Mouse (Mus musculus): ENCODE results near the gene Spryd7. TPM values are rescaled to one million over a fixed set of nuclear protein-coding genes. Genes with fewer than 3 reads are reported as not detected.
"Not testable (repeated sequence)": the region's sequence is repeated elsewhere in the genome, so short reads cannot be mapped to it uniquely, and the experiment has no call there.

The Spryd7 gene
- polyA plus RNA-seq (2015; fragmentation: Nextera tagmentation; extraction: Ambion mirVana), result 23.5 and 23.8 TPM in 2 replicates

GRCm38 (mm10) chr14:61556289-61557147 is at the start of gene Spryd7:
Gene Spryd7, minus strand, starts transcription at chr14:61556886.
- peak within 1 kb of the TSS; percentile 74 for H3K4me3 ChIP-seq (replicated peaks)
- peak within 1 kb of the TSS; percentile 68 for H3K9ac ChIP-seq
- H3K4me2 ChIP-seq (replicated peaks), result peak within 1 kb of the TSS; percentile 91
- WGBS, result under 1% methylated on average over 72 of the region's 72 CpGs
- ATAC-seq (ENCODE audit: insufficient number of reproducible peaks, low FRiP score, low TSS enrichment, low read depth), result peak; percentile 99
- H3K9me3 ChIP-seq (replicated peaks), result no peaks in the 10 kb centered on the region
- peak within 1 kb of the TSS; percentile 86 for H3K27ac ChIP-seq (replicated peaks)
- peaks cover 4% of the 10 kb centered on the region; the same call in 1 of the 2 replicates for H3K4me1 ChIP-seq
- H3K36me3 ChIP-seq, result no peaks in the 10 kb centered on the region
- H3K27me3 ChIP-seq, result no peaks in the 10 kb centered on the region

- not testable (repeated sequence) for H3K9ac ChIP-seq; H3K27ac ChIP-seq (replicated peaks); H3K4me3 ChIP-seq (replicated peaks); ATAC-seq (ENCODE audit: insufficient number of reproducible peaks, low FRiP score, low TSS enrichment, low read depth); H3K9me3 ChIP-seq (replicated peaks); H3K27me3 ChIP-seq; H3K4me2 ChIP-seq (replicated peaks); H3K4me1 ChIP-seq
- 93% methylated on average over 2 of the region's 2 CpGs for WGBS
- peaks cover 30% of the 10 kb centered on the region; the same call in 1 of the 2 replicates for H3K36me3 ChIP-seq
Observed at GRCm38 (mm10) chr14:61606088-61606487, 49.4 kb upstream of the Spryd7 start.

- H3K9ac ChIP-seq, result no peak overlapping the region
- no peaks in the 10 kb centered on the region for H3K9me3 ChIP-seq (replicated peaks)
- H3K4me1 ChIP-seq, result peaks cover 8% of the 10 kb centered on the region
- no peak overlapping the region for H3K4me2 ChIP-seq (replicated peaks)
- no peak for ATAC-seq (ENCODE audit: insufficient number of reproducible peaks, low FRiP score, low TSS enrichment, low read depth)
- 81% methylated on average over 3 of the region's 3 CpGs for WGBS
- no peaks in the 10 kb centered on the region for H3K27me3 ChIP-seq
- H3K4me3 ChIP-seq (replicated peaks), result no peak overlapping the region
- no peak overlapping the region for H3K27ac ChIP-seq (replicated peaks)
- peaks cover 30% of the 10 kb centered on the region; the same call in 1 of the 2 replicates for H3K36me3 ChIP-seq
Observed at GRCm38 (mm10) chr14:61604081-61604480, 47.4 kb upstream of the Spryd7 start.

DNA sequence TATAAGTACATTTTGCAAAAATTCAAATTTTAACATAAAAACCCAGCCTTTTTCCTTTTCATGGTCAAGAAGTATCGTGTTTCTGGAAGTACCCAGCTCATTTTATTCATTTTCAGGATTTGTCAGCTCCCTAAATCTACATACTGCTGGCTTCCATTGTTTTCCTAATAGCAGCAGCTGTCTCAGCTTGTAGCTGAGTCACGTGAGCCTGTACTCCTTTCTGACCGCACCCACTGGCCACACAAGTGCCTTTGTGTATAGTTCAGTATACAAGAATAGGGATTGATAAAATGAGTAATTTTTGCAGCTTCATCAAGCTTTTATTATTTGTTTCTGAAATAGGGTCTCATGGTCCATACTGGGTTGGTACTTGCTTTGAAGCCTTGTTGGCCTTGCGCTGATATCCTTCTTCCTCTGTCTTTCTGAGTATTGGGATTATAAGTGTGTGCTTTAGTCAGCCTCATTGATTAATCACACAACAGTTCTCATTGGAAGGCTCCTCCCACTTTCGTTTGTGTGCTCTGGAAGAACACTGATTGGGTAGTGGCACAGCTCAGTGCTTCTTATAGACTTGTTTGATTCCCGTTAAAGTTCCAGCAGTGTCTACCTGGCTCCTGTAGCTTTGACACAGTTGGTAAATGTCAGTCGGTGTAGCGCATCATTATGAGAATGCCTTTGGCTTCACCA is 46.5 kb upstream of the Spryd7 start:
- Histone ChIP-seq H3K36me3 (peaks cover 30% of the 10 kb centered on the region; the same call in 1 of the 2 replicates), H3K9ac (no peak overlapping the region), H3K4me3 (replicated peaks) (no peak overlapping the region), H3K4me2 (replicated peaks) (no peak overlapping the region), H3K9me3 (replicated peaks) (no peaks in the 10 kb centered on the region), H3K4me1 (peaks cover 8% of the 10 kb centered on the region), H3K27me3 (no peaks in the 10 kb centered on the region), H3K27ac (replicated peaks) (no peak overlapping the region)
- no peak for ATAC-seq (ENCODE audit: insufficient number of reproducible peaks, low FRiP score, low TSS enrichment, low read depth)
- WGBS, result 74% methylated on average over 8 of the region's 8 CpGs

DNA sequence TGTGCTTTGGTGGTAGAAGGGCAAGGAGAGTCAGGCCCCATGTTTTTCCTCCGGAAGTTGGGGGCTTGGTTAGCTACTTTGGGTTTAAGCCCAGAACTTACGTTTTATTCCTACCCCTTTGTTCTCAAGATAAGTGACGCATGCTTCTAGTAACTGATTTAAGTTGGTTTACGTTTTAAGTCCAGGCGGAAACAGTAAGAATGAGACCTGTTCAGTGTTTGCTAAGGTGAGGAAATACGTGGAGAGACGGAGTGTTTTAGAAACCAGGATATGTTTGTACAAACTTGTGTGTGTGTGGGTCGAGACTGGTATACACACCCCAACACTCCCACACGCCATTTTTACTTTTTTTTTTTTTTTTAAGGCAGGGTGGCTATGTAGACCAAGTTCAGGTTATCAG is 44.7 kb upstream of the Spryd7 start:
- H3K27ac ChIP-seq (replicated peaks), result no peak overlapping the region
- no peaks in the 10 kb centered on the region for H3K9me3 ChIP-seq (replicated peaks)
- H3K9ac ChIP-seq, result no peak overlapping the region
- peaks cover 8% of the 10 kb centered on the region for H3K4me1 ChIP-seq
- ATAC-seq (ENCODE audit: insufficient number of reproducible peaks, low FRiP score, low TSS enrichment, low read depth), result no peak
- 76% methylated on average over 9 of the region's 9 CpGs for WGBS
- peaks cover 23% of the 10 kb centered on the region; the same call in 1 of the 2 replicates for H3K36me3 ChIP-seq
- H3K4me2 ChIP-seq (replicated peaks), result no peak overlapping the region
- H3K4me3 ChIP-seq (replicated peaks), result no peak overlapping the region
- no peaks in the 10 kb centered on the region for H3K27me3 ChIP-seq

- Histone ChIP-seq H3K36me3 (0 out of 2 replicates have a peak, but pooled peaks cover 8% of the 10 kb centered on the region), H3K4me1 (peaks cover 8% of the 10 kb centered on the region), H3K9me3 (replicated peaks) (no peaks in the 10 kb centered on the region), H3K27ac (replicated peaks) (peak overlapping the region; percentile 85), H3K4me2 (replicated peaks) (peak overlapping the region; percentile 51), H3K4me3 (replicated peaks) (peak overlapping the region; percentile 78), H3K9ac (peak overlapping the region; percentile 84), H3K27me3 (no peaks in the 10 kb centered on the region)
- peak; percentile 90 for ATAC-seq (ENCODE audit: insufficient number of reproducible peaks, low FRiP score, low TSS enrichment, low read depth)
- WGBS, result 5% methylated on average over 42 of the region's 44 CpGs
Observed at GRCm38 (mm10) chr14:61599057-61599806, 42.5 kb upstream of the Spryd7 start.

- Histone ChIP-seq H3K4me1 (peaks cover 8% of the 10 kb centered on the region), H3K36me3 (no peaks in the 10 kb centered on the region), H3K9ac (no peak within 1 kb of the TSS), H3K27me3 (no peaks in the 10 kb centered on the region), H3K27ac (replicated peaks) (no peak within 1 kb of the TSS), H3K4me2 (replicated peaks) (peak within 1 kb of the TSS; percentile 51), H3K4me3 (replicated peaks) (peak within 1 kb of the TSS; percentile 78), H3K9me3 (replicated peaks) (no peaks in the 10 kb centered on the region)
- ATAC-seq (ENCODE audit: insufficient number of reproducible peaks, low FRiP score, low TSS enrichment, low read depth), result no peak
- WGBS, result 51% methylated on average over 5 of the region's 5 CpGs
Observed at GRCm38 (mm10) chr14:61597968-61598367, 41.3 kb upstream of the Spryd7 start, which contains the start of gene Trim13. Gene Trim13, plus strand, starts transcription at chr14:61598247.

- no peak overlapping the region for H3K4me3 ChIP-seq (replicated peaks)
- no peak for ATAC-seq (ENCODE audit: insufficient number of reproducible peaks, low FRiP score, low TSS enrichment, low read depth)
- H3K9me3 ChIP-seq (replicated peaks), result no peaks in the 10 kb centered on the region
- no peak overlapping the region for H3K9ac ChIP-seq
- H3K27ac ChIP-seq (replicated peaks), result no peak overlapping the region
- WGBS, result 68% methylated on average over 9 of the region's 9 CpGs
- peaks cover 8% of the 10 kb centered on the region for H3K4me1 ChIP-seq
- H3K27me3 ChIP-seq, result no peaks in the 10 kb centered on the region
- H3K36me3 ChIP-seq, result no peaks in the 10 kb centered on the region
- no peak overlapping the region for H3K4me2 ChIP-seq (replicated peaks)
Observed at GRCm38 (mm10) chr14:61596719-61597426, 40.2 kb upstream of the Spryd7 start.

DNA sequence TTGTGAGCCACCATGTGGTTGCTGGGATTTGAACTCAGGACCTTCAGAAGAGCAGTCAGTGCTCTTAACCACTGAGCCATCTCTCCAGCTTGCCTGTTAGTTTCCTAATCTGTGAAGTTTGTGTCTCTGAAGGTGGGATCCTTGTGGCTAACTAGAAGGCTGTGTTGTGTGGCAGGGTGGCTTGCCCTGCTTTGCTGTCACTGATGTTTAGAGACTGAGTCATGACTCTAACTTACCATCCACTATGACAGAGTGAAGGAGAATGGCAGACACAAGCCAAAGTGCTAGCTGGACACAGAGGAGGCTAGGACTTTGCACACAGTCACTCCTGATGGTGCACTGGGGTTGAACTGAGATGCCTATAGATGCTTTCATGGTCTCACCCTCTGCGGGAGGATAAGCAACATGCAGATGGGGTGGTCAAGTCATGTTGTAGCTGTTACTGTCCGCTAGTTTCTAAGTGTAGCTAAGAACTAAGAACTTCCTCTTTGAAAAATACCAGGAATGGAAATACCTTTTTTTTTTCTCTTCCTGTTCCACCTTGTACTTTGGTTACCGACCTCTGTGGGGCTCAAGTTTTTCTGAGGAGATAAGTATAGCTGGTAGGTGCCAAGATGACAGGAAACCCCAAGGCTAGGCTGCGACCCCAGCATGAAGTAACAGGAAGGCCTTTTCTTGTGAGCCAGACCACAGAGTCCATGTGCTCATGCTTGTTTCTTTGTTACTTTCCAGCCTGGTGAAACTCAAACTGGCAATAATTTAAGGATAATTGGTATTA is 32.8 kb upstream of the Spryd7 start:
- no peak for ATAC-seq (ENCODE audit: insufficient number of reproducible peaks, low FRiP score, low TSS enrichment, low read depth)
- Histone ChIP-seq H3K4me3 (replicated peaks) (no peak overlapping the region), H3K4me1 (no peaks in the 10 kb centered on the region), H3K4me2 (replicated peaks) (no peak overlapping the region), H3K27ac (replicated peaks) (no peak overlapping the region), H3K9me3 (replicated peaks) (no peaks in the 10 kb centered on the region), H3K27me3 (no peaks in the 10 kb centered on the region), H3K36me3 (no peaks in the 10 kb centered on the region), H3K9ac (no peak overlapping the region)
- 67% methylated on average over 4 of the region's 4 CpGs for WGBS

DNA sequence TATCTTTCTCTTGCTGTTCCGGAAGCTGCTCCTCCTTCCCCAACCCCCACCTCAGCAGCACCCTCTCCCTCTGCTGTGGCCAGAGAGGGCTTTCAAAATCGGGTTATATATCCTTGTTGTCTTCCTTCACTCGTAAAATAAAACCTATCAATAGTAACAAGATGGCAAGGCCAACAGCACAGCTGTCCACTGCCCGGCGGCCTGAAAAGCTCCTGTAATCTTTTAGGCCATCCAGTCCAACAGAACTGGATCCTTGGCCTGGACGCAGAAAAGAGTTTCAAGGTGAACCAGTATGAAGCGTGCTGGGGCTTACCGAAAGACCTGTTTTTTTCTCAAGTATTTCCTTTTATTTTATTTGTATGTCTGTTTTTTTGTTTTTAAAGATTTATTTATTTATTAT is 19.3 kb upstream of the Spryd7 start:
- H3K27ac ChIP-seq (replicated peaks), result no peak overlapping the region
- H3K36me3 ChIP-seq, result no peaks in the 10 kb centered on the region
- H3K4me2 ChIP-seq (replicated peaks), result no peak overlapping the region
- no peak overlapping the region for H3K4me3 ChIP-seq (replicated peaks)
- H3K27me3 ChIP-seq, result no peaks in the 10 kb centered on the region
- H3K9ac ChIP-seq, result no peak overlapping the region
- H3K4me1 ChIP-seq, result no peaks in the 10 kb centered on the region
- no peaks in the 10 kb centered on the region for H3K9me3 ChIP-seq (replicated peaks)
- 87% methylated on average over 8 of the region's 8 CpGs for WGBS
- no peak for ATAC-seq (ENCODE audit: insufficient number of reproducible peaks, low FRiP score, low TSS enrichment, low read depth)

All from embryonic facial prominence, embryonic 15.5 days (tissue).